Mouse (Mus musculus): ENCODE measurements at regions not wholly inside any gene's neighbourhood (a gene's known extent, or its start where the extent isn't known, plus 50 kb on each side); places are given as distances from the start of the nearest gene placed in this dataset.

DNA sequence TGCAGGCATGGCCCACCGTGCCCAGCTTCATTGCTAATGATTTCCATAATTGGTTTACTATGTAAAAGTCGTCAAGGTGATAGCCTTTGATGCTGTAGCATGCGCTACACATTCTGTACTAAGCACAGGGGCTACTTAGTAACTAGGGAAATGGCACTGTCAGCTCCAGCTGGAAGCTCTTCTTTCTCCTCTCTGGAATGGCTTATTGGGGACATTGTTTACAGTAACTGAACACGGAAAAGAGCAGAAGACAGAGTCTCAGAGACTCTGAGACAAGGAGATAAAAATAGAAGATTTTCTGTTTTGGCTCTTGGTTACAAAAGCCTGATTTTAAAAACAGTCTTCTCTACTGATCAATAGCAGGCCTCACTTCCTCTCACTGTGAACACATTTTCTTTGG lies 178.3 kb downstream of the Ktn1 start:
- TF ChIP-seq USF1 (IDR thresholded peaks at IDR 0.05; ENCODE audit: low read depth) (no peak), POLR2A (IDR thresholded peaks at IDR 0.05; ENCODE audit: insufficient read length, low read depth) (no peak), MYOG (IDR thresholded peaks at IDR 0.05; ENCODE audit: control insufficient read depth in 1 of 3, insufficient read depth in 1 of 3, insufficient read length in 2 of 3, low read depth in 2 of 3) (no peak), E2F4 (IDR thresholded peaks at IDR 0.05; ENCODE audit: insufficient read depth) (no peak), SRF (IDR thresholded peaks at IDR 0.05; ENCODE audit: control insufficient read depth, insufficient read length, low read depth) (no peak), TCF12 (IDR thresholded peaks at IDR 0.05; ENCODE audit: insufficient read depth, poor library complexity, severe bottlenecking) (no peak), MAX (IDR thresholded peaks at IDR 0.05; ENCODE audit: low read depth) (no peak)

Measured in myocyte (in vitro differentiated cells).